7 mouse cellular contexts compared by ENCODE assay signal in genomic region chr6:124702784-124703103, GRCm38 (mm10). TPM values are rescaled to one million over a fixed set of nuclear protein-coding genes. Genes with fewer than 3 reads are reported as not detected.
DNase-seq lines count a peak whose midpoint lies in the region; ATAC-seq and TF ChIP-seq lines count a peak whose summit lies in the region.

No protein-coding gene starts in this region.

- peaks cover 13 to 19% of the 10 kb centered on the region in 2 experiments for H3K36me3 ChIP-seq in MEL (ENCODE audit: control insufficient read depth in 1 of 2, insufficient read depth in 2 of 2, low read length in 2 of 2)
- peaks cover 81% of the 10 kb centered on the region for H3K36me3 ChIP-seq in forebrain, embryonic 13.5 days (ENCODE audit: poor library complexity, severe bottlenecking)
- peaks cover 78% of the 10 kb centered on the region for H3K36me3 ChIP-seq in hindbrain, embryonic 12.5 days

- H3K79me2 ChIP-seq in MEL (ENCODE audit: control insufficient read depth, insufficient read depth, low read length, poor library complexity): peaks cover 15% of the 10 kb centered on the region

- no peaks in the 10 kb centered on the region for H3K27me3 ChIP-seq in MEL (ENCODE audit: control insufficient read depth in 1 of 2, insufficient read depth in 2 of 2, low read length in 2 of 2)
- no peaks in the 10 kb centered on the region for H3K27me3 ChIP-seq in forebrain, embryonic 13.5 days
- H3K27me3 ChIP-seq in hindbrain, embryonic 12.5 days: no peaks in the 10 kb centered on the region

- no peak for TF ChIP-seq EP300 in MEL (IDR thresholded peaks at IDR 0.05; ENCODE audit: low read depth in 1 of 2, low read length in 2 of 2)

- H3K4me3 ChIP-seq in MEL (ENCODE audit: control insufficient read depth in 1 of 2, insufficient read depth in 1 of 2, low read depth in 2 of 2, low read length in 2 of 2): no peak overlapping the region
- H3K4me3 ChIP-seq in forebrain, embryonic 13.5 days: no peak overlapping the region
- no peak overlapping the region for H3K4me3 ChIP-seq in hindbrain, embryonic 12.5 days

- H3K4me2 ChIP-seq in forebrain, embryonic 13.5 days: no peak overlapping the region
- no peak overlapping the region for H3K4me2 ChIP-seq in hindbrain, embryonic 12.5 days (replicated peaks)

- TF ChIP-seq POLR2A in MEL (IDR thresholded peaks at IDR 0.05; ENCODE audit: control insufficient read depth in 1 of 2, insufficient read depth in 1 of 2, low read depth in 1 of 2, low read length in 2 of 2, poor library complexity in 1 of 2): peak in 1 of 2 experiments; percentile 40; a peak in 1 of 4 replicates

- WGBS in forebrain, embryonic 13.5 days: 50% methylated on average over 3 of the region's 3 CpGs
- 56% methylated on average over 3 of the region's 3 CpGs for WGBS in hindbrain, embryonic 12.5 days

- peak; percentile 36 for TF ChIP-seq RAD21 in MEL (IDR thresholded peaks at IDR 0.05; ENCODE audit: low read depth, low read length)

- peak; percentile 77 for ATAC-seq in forebrain, embryonic 13.5 days
- peak; percentile 57; the same call in 1 of the 2 replicates for ATAC-seq in hindbrain, embryonic 12.5 days (ENCODE audit: low FRiP score)

- DNase-seq in MEL (ENCODE audit: low read depth, low spot score): peak; percentile 84
- peak; percentile 67 for DNase-seq in c-Kit-positive CD71-positive TER-119-negative erythroid progenitor cells, embryonic 14.5 days (ENCODE audit: low read depth)
- peak; percentile 54 to 74 for DNase-seq in layer of hippocampus, postnatal 25 days (ENCODE audit: extremely low spot score in 1 of 2, low spot score in 1 of 2)
- peak; percentile 75 for DNase-seq in lung, postnatal 25 days (ENCODE audit: low spot score)
- DNase-seq in right cerebral cortex, postnatal 14 days: peak; percentile 75

- peaks cover 0 to 5% of the 10 kb centered on the region in 2 experiments; a peak in 2 of 4 replicates for H3K4me1 ChIP-seq in MEL (ENCODE audit: control insufficient read depth in 1 of 2, insufficient read depth in 2 of 2, low read length in 2 of 2)
- no peaks in the 10 kb centered on the region for H3K4me1 ChIP-seq in forebrain, embryonic 13.5 days
- no peaks in the 10 kb centered on the region for H3K4me1 ChIP-seq in hindbrain, embryonic 12.5 days

- H3K9ac ChIP-seq in MEL (ENCODE audit: control insufficient read depth, low read depth, low read length, poor library complexity, severe bottlenecking): no peak overlapping the region
- no peak overlapping the region for H3K9ac ChIP-seq in forebrain, embryonic 13.5 days
- no peak overlapping the region for H3K9ac ChIP-seq in hindbrain, embryonic 12.5 days

- peak; percentile 77 to 96 (median 81) for TF ChIP-seq CTCF in MEL (IDR thresholded peaks at IDR 0.05 in 2 of 3, conservative IDR thresholded peaks at IDR 0.05 in 1 of 3; ENCODE audit: control insufficient read depth in 1 of 3, insufficient read depth in 1 of 3, low read depth in 2 of 3, low read length in 3 of 3, poor library complexity in 1 of 3, severe bottlenecking in 1 of 3)

- no peak overlapping the region for H3K27ac ChIP-seq in MEL (ENCODE audit: control insufficient read depth, low read depth, low read length)
- H3K27ac ChIP-seq in forebrain, embryonic 13.5 days: no peak overlapping the region
- H3K27ac ChIP-seq in hindbrain, embryonic 12.5 days: no peak overlapping the region

- H3K9me3 ChIP-seq in MEL (replicated peaks; ENCODE audit: insufficient read depth, low read length): no peaks in the 10 kb centered on the region
- no peaks in the 10 kb centered on the region for H3K9me3 ChIP-seq in forebrain, embryonic 13.5 days (replicated peaks)
- no peaks in the 10 kb centered on the region for H3K9me3 ChIP-seq in hindbrain, embryonic 12.5 days (replicated peaks)

TF ChIP-seq in MEL, 35 proteins besides CTCF, POLR2A, EP300 and RAD21:
- TF ChIP-seq HCFC1 (IDR thresholded peaks at IDR 0.05; ENCODE audit: low read depth, low read length) (no peak), POLR2AphosphoS2 (IDR thresholded peaks at IDR 0.05; ENCODE audit: low read length) (0 out of 2 replicates have a peak, but pooled peaks have one; percentile 2), SIN3A (IDR thresholded peaks at IDR 0.05; ENCODE audit: low read length) (no peak), SMC3 (IDR thresholded peaks at IDR 0.05; ENCODE audit: low read depth, low read length) (peak; percentile 74), E2F4 (IDR thresholded peaks at IDR 0.05; ENCODE audit: borderline replicate concordance, low read depth, low read length) (no peak)
TF ChIP-seq in MEL: peak in this region for 2.

RNA-seq across cellular contexts. Expression of gene Emg1, which starts 9.2 kb away (rescaled TPM):
- total RNA-seq in MEL (2012; rRNA removed): 378 and 391 TPM in 2 replicates
- polyA plus RNA-seq in MEL (2012; ENCODE audit: insufficient read depth in 1 of 2, insufficient read length in 2 of 2, low read depth in 1 of 2, low replicate concordance in 2 of 2, missing spikeins in 1 of 2): 100 to 1,000 TPM in 1 of 2 experiments, not detected in 1; 346 TPM
- polyA plus RNA-seq in forebrain, embryonic 13.5 days (2015; fragmentation: Nextera tagmentation; extraction: Ambion mirVana): 194 and 209 TPM in 2 replicates
- polyA plus RNA-seq in hindbrain, embryonic 12.5 days (2016; fragmentation: Nextera tagmentation; extraction: Ambion mirVana): 131 and 138 TPM in 2 replicates
- 10 to 100 TPM; 51.3 to 54.4 TPM for total RNA-seq in layer of hippocampus, postnatal 25 days (2021)

RNA-seq across cellular contexts. Expression of gene Phb2, which starts 9.4 kb away (rescaled TPM):
- total RNA-seq in MEL (2012; rRNA removed): 623 and 706 TPM in 2 replicates
- polyA plus RNA-seq in MEL (2012; ENCODE audit: insufficient read depth in 1 of 2, insufficient read length in 2 of 2, low read depth in 1 of 2, low replicate concordance in 2 of 2, missing spikeins in 1 of 2): 100 to 1,000 TPM; 309 to 815 TPM
- polyA plus RNA-seq in forebrain, embryonic 13.5 days (2015; fragmentation: Nextera tagmentation; extraction: Ambion mirVana): 289 and 292 TPM in 2 replicates
- polyA plus RNA-seq in hindbrain, embryonic 12.5 days (2016; fragmentation: Nextera tagmentation; extraction: Ambion mirVana): 291 and 292 TPM in 2 replicates
- total RNA-seq in layer of hippocampus, postnatal 25 days (2021): 100 to 1,000 TPM; 120 to 124 TPM

RNA-seq across cellular contexts. Expression of gene Ptpn6, which starts 35.8 kb away (rescaled TPM):
- total RNA-seq in MEL (2012; rRNA removed): 74.1 and 91.9 TPM in 2 replicates
- 100 to 1,000 TPM in 1 of 2 experiments, not detected in 1; 184 TPM for polyA plus RNA-seq in MEL (2012; ENCODE audit: insufficient read depth in 1 of 2, insufficient read length in 2 of 2, low read depth in 1 of 2, low replicate concordance in 2 of 2, missing spikeins in 1 of 2)
- polyA plus RNA-seq in forebrain, embryonic 13.5 days (2015; fragmentation: Nextera tagmentation; extraction: Ambion mirVana): 2.5 and 3.8 TPM in 2 replicates
- polyA plus RNA-seq in hindbrain, embryonic 12.5 days (2016; fragmentation: Nextera tagmentation; extraction: Ambion mirVana): 5.6 TPM in 2 replicates
- 1 to 10 TPM; 2.9 to 4.0 TPM for total RNA-seq in layer of hippocampus, postnatal 25 days (2021)

RNA-seq across cellular contexts. Expression of gene Grcc10, which starts 38.4 kb away (rescaled TPM):
- total RNA-seq in MEL (2012; rRNA removed): 41.9 and 57.4 TPM in 2 replicates
- 10 to 100 TPM in 1 of 2 experiments, not detected in 1; 62.9 TPM for polyA plus RNA-seq in MEL (2012; ENCODE audit: insufficient read depth in 1 of 2, insufficient read length in 2 of 2, low read depth in 1 of 2, low replicate concordance in 2 of 2, missing spikeins in 1 of 2)
- 675 and 699 TPM in 2 replicates for polyA plus RNA-seq in forebrain, embryonic 13.5 days (2015; fragmentation: Nextera tagmentation; extraction: Ambion mirVana)
- 519 and 565 TPM in 2 replicates for polyA plus RNA-seq in hindbrain, embryonic 12.5 days (2016; fragmentation: Nextera tagmentation; extraction: Ambion mirVana)
- 100 to 1,000 TPM; 350 to 372 TPM for total RNA-seq in layer of hippocampus, postnatal 25 days (2021)

RNA-seq across cellular contexts. Expression of gene Lpcat3, which starts 39.9 kb away (rescaled TPM):
- 135 and 143 TPM in 2 replicates for total RNA-seq in MEL (2012; rRNA removed)
- polyA plus RNA-seq in MEL (2012; ENCODE audit: insufficient read depth in 1 of 2, insufficient read length in 2 of 2, low read depth in 1 of 2, low replicate concordance in 2 of 2, missing spikeins in 1 of 2): 100 to 1,000 TPM in 1 of 2 experiments, not detected in 1; 337 TPM
- 34.8 and 36.6 TPM in 2 replicates for polyA plus RNA-seq in forebrain, embryonic 13.5 days (2015; fragmentation: Nextera tagmentation; extraction: Ambion mirVana)
- polyA plus RNA-seq in hindbrain, embryonic 12.5 days (2016; fragmentation: Nextera tagmentation; extraction: Ambion mirVana): 45.3 and 48.6 TPM in 2 replicates
- total RNA-seq in layer of hippocampus, postnatal 25 days (2021): 10 to 100 TPM; 30.9 to 34.0 TPM

Comparison
In these comparisons a context has a peak if more than half of its experiments do, and no peak if none do; other contexts are left out.
1. RNA of gene Ptpn6, which starts 35.8 kb away (polyA plus RNA-seq): 184 TPM in MEL; 5.6 TPM in hindbrain, embryonic 12.5 days and 2.5 to 3.8 TPM in forebrain, embryonic 13.5 days; every median in the first group is over 10 times any median in the second.
2. Peak in every context shown above with its lines, with median percentiles within 50 percentile points of each other: DNase-seq.